Mouse (Mus musculus): ENCODE measurements around the gene Erc1. TPM values are rescaled to one million over a fixed set of nuclear protein-coding genes. Genes with fewer than 3 reads are reported as not detected.

Gene Erc1
- polyA plus RNA-seq, 1 experiment from 2014 or later = 22.1 TPM

DNA sequence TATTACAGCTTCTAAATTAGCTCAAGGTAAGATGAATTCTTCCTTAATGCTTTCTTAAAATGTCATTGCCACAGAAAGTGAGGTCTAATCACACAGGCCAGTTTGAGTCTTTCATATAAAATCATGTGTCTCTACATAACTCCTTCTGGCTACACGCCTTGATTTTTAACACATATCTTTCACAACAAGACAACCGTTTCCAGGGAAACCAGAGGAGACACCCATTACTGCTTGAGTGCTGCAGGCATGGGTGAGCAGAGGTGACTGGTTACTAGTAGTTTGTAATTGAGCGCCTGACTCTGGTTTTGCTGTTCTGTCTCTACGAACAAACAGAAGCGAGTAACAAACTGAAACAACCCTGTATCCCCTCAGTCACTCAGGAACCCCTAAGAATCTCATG is 51.7 kb downstream of the Erc1 start:
- no peak overlapping the region for H3K4me3 ChIP-seq
- H3K9me3 ChIP-seq = no peaks in the 10 kb centered on the region
- 88% methylated on average over 5 of the region's 5 CpGs for WGBS
- no peaks in the 10 kb centered on the region for H3K4me1 ChIP-seq
- no peak overlapping the region for H3K4me2 ChIP-seq
- ATAC-seq (ENCODE audit: insufficient number of reproducible peaks, low FRiP score, low TSS enrichment, low read depth) = no peak
- H3K36me3 ChIP-seq = peaks cover 4% of the 10 kb centered on the region; the same call in 1 of the 2 replicates
- no peaks in the 10 kb centered on the region for H3K27me3 ChIP-seq
- H3K27ac ChIP-seq = no peak overlapping the region
- no peak overlapping the region for H3K9ac ChIP-seq

DNA sequence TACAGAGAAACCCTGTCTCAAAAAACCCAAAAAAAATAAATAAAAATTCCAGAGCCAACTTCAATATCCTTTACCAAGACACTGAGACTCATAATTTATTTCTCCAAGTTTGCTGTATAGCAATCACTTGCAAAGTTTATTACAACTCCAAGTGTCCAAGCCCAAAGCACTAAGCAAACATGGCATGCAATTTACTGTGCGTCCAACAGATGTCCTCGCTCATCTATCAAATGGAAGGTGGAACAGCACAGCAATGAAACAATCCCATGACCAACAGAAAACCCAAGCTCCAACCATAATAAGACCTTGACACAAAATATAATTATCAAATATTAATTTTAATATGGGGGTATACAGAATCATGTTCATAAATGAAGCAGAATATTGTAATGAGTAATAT is 55.4 kb downstream of the Erc1 start:
- 50% methylated on average over 2 of the region's 2 CpGs for WGBS
- Histone ChIP-seq H3K27me3 (no peaks in the 10 kb centered on the region), H3K4me1 (no peaks in the 10 kb centered on the region), H3K4me2 (no peak overlapping the region), H3K27ac (no peak overlapping the region), H3K36me3 (peaks cover 8% of the 10 kb centered on the region), H3K9ac (no peak overlapping the region), H3K4me3 (no peak overlapping the region), H3K9me3 (no peaks in the 10 kb centered on the region)
- ATAC-seq (ENCODE audit: insufficient number of reproducible peaks, low FRiP score, low TSS enrichment, low read depth) = no peak

DNA sequence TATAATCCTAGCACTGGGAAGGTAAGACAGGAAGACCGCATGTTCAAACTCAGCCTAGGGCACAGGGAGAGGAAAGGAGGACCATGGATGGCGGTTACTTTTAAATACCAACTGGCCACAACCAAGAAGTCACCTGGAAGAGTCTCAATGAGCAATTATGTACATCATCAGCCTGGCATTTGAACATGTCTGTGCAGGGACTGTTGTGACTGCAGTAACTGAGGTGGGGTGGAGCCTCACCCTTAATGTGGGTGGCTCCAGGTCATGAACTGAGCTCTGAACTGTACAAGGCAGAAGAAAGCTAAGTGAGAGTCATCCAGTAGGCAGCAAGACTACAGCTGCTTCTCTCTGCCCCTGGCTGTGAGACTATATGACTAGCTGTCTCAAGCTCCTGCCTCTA is 65.6 kb downstream of the Erc1 start:
- Histone ChIP-seq H3K36me3 (peaks cover 4% of the 10 kb centered on the region), H3K9ac (no peak overlapping the region), H3K9me3 (no peaks in the 10 kb centered on the region), H3K27ac (no peak overlapping the region), H3K27me3 (no peaks in the 10 kb centered on the region), H3K4me2 (no peak overlapping the region), H3K4me3 (no peak overlapping the region), H3K4me1 (no peaks in the 10 kb centered on the region)
- ATAC-seq (ENCODE audit: insufficient number of reproducible peaks, low FRiP score, low TSS enrichment, low read depth) = no peak
- 80% methylated on average over 2 of the region's 2 CpGs for WGBS

DNA sequence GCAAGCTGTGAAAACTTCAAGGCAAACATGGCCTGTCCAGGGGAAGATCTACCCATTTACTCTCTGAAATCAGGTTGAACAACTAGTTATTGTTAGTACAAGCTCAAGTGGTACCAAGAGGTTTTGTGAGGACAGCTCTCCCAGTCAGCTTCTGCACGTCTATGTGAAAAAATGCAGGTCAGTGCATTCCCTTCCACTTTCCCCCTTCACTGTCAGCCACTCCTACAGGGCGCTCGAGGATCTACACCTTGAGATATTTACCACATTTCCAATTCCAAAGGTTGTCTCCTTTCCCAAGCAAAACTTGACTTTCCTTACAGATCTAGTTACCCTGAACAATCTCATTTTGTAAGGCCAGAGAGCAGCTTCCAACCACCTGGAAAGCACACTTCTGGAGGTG is 66.9 kb downstream of the Erc1 start:
- no peaks in the 10 kb centered on the region for H3K27me3 ChIP-seq
- no peak for ATAC-seq (ENCODE audit: insufficient number of reproducible peaks, low FRiP score, low TSS enrichment, low read depth)
- 70% methylated on average over 3 of the region's 3 CpGs for WGBS

DNA sequence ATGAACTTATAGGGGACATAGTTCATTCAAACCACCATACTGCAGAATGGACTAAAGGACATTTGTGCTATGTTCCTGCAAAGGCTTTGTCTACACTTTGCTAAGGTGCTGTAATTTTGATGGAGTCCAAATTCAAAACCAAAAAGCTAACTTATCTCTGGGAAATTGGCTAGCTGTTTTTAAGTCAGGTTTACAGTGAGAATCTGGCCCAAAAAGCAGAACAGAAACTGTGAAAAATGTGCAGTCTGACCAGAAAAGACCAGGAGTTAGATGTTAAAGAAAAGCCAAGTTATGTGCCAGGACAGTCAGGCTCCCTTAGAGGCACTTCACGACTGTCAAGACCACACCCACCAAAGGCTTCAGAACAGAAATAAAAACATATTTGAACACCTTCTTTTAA is 79.2 kb downstream of the Erc1 start:
- Histone ChIP-seq H3K27me3 (no peaks in the 10 kb centered on the region), H3K4me3 (no peak overlapping the region), H3K4me1 (no peaks in the 10 kb centered on the region), H3K4me2 (no peak overlapping the region), H3K9ac (no peak overlapping the region), H3K9me3 (no peaks in the 10 kb centered on the region), H3K36me3 (0 out of 2 replicates have a peak, but pooled peaks cover 7% of the 10 kb centered on the region), H3K27ac (no peak overlapping the region)
- no peak for ATAC-seq (ENCODE audit: insufficient number of reproducible peaks, low FRiP score, low TSS enrichment, low read depth)
- 64% methylated on average over 1 of the region's 1 CpGs for WGBS

More for the DNA sequence above, 66.9 kb downstream of the Erc1 start:
- no peaks in the 10 kb centered on the region for H3K9me3 ChIP-seq
- no peak overlapping the region for H3K9ac ChIP-seq
- H3K4me1 ChIP-seq = no peaks in the 10 kb centered on the region
- no peak overlapping the region for H3K4me3 ChIP-seq
- no peak overlapping the region for H3K27ac ChIP-seq
- peaks cover 4% of the 10 kb centered on the region for H3K36me3 ChIP-seq
- H3K4me2 ChIP-seq = no peak overlapping the region

DNA sequence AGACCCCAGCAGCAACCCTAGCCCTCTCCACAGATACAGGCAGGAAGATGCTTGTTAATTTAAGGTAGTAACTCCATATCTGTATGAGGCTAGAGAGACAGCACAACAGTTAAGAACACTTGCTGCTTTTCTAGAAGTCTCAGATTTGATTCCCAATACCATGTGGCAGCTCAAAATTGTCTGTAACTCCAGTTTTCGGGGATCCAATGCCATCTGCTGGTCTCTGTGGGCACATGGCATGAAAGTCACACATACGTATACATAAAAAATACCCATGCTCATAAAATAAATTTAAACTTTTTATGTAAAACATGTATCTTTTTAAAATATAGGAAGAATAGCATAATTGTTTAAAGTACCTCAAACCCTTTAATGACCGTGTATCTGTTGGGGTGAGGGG is 83.6 kb downstream of the Erc1 start:
- H3K4me1 ChIP-seq = no peaks in the 10 kb centered on the region
- no peak overlapping the region for H3K9ac ChIP-seq

DNA sequence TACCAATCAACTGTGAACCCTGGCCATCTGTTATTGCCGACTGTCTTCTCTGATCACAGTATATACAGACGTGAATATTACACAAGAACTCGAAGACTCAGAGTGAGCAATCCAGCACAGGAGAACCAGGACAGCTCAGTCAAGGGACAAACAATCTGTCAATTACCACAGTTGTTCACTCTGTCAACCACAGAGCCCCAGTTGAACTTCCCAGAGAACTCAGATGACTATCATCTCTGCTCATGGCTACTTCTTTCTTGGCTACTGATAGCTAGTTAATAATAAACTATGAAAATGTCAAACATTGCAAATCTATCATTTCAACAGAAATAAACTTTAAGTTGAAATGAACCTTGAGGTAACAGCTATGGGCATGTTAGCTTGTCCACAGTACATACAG is 88.1 kb downstream of the Erc1 start:
- Histone ChIP-seq H3K36me3 (0 out of 2 replicates have a peak, but pooled peaks cover 8% of the 10 kb centered on the region), H3K27ac (no peak overlapping the region), H3K9ac (no peak overlapping the region), H3K4me1 (no peaks in the 10 kb centered on the region), H3K4me2 (no peak overlapping the region), H3K27me3 (no peaks in the 10 kb centered on the region), H3K9me3 (no peaks in the 10 kb centered on the region), H3K4me3 (no peak overlapping the region)
- ATAC-seq (ENCODE audit: insufficient number of reproducible peaks, low FRiP score, low TSS enrichment, low read depth) = no peak
- WGBS = 87% methylated on average over 3 of the region's 3 CpGs

More for the DNA sequence above, 83.6 kb downstream of the Erc1 start:
- Histone ChIP-seq H3K27me3 (no peaks in the 10 kb centered on the region), H3K27ac (no peak overlapping the region), H3K36me3 (0 out of 2 replicates have a peak, but pooled peaks cover 8% of the 10 kb centered on the region), H3K4me3 (no peak overlapping the region), H3K4me2 (no peak overlapping the region), H3K9me3 (no peaks in the 10 kb centered on the region)
- ATAC-seq (ENCODE audit: insufficient number of reproducible peaks, low FRiP score, low TSS enrichment, low read depth) = no peak
- 82% methylated on average over 3 of the region's 3 CpGs for WGBS

DNA sequence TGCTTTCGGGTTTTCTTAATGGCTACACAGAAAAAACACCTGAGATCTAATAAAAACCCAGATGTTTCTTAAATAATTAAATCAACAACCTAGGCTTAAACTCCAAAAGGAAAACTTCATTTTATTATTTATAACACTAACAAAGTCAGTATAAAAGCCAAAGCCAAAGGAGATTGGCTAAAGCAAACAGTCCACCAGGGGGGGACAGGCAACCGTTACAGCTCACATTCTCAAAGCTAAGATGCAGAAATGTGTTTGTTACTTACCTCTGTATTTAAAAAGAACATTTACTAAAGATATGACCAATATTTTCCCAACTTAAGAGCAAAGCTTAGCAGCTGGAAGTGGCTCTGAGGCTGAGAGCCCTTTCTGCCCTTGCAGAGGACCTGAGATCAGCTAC is 89.5 kb downstream of the Erc1 start:
- ATAC-seq (ENCODE audit: insufficient number of reproducible peaks, low FRiP score, low TSS enrichment, low read depth) = no peak
- H3K9ac ChIP-seq = no peak overlapping the region
- WGBS = 70% methylated on average over 2 of the region's 2 CpGs
- H3K27me3 ChIP-seq = no peaks in the 10 kb centered on the region
- H3K9me3 ChIP-seq = no peaks in the 10 kb centered on the region
- 0 out of 2 replicates have a peak, but pooled peaks cover 4% of the 10 kb centered on the region for H3K36me3 ChIP-seq
- H3K4me3 ChIP-seq = no peak overlapping the region
- H3K4me1 ChIP-seq = no peaks in the 10 kb centered on the region
- H3K27ac ChIP-seq = no peak overlapping the region
- no peak overlapping the region for H3K4me2 ChIP-seq

DNA sequence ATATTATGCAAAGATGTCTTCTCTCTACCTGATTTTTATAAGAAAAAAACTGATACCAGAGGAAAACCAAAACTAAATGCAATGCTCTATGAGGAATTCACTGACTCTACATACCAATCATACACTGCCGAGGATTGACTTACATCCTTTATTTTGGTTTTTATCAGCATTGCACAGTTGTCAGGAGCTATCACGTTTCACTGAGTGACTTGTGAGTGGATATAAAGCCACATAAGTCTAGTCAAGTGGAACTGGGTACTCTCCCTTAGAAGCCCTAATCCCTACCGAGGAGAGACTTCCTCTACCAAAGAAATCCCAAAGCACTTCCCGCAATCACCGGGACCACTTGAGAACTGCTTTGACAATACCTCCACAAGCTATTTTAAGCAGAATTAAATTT is 90.2 kb downstream of the Erc1 start:
- ATAC-seq (ENCODE audit: insufficient number of reproducible peaks, low FRiP score, low TSS enrichment, low read depth) = no peak

DNA sequence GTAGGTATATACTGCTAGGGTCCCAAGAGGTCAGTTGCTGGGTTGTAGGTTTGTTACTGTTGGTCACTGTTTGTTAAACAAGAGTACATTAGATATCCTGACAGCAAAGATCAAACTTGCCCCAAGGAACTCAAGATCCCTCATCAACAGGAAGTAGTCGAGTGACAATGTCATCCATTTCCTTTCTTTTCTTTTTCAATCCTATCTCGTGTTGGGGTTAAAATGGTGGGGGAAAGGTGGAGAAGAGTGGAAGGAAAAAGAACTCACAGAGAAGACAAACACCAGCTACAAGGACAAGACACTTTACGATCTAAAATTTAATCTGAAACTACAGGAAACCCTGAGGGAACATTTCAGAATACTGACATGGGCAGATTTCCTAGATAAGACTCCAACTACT is 92.1 kb downstream of the Erc1 start:
- WGBS = 60% methylated on average over 3 of the region's 3 CpGs
- ATAC-seq (ENCODE audit: insufficient number of reproducible peaks, low FRiP score, low TSS enrichment, low read depth) = no peak

More for the DNA sequence above, 90.2 kb downstream of the Erc1 start:
- H3K36me3 ChIP-seq = peaks cover 7% of the 10 kb centered on the region; the same call in 1 of the 2 replicates
- H3K4me3 ChIP-seq = no peak overlapping the region
- 68% methylated on average over 5 of the region's 5 CpGs for WGBS
- H3K4me2 ChIP-seq = no peak overlapping the region
- H3K9me3 ChIP-seq = no peaks in the 10 kb centered on the region
- H3K4me1 ChIP-seq = no peaks in the 10 kb centered on the region
- H3K9ac ChIP-seq = no peak overlapping the region
- no peaks in the 10 kb centered on the region for H3K27me3 ChIP-seq
- no peak overlapping the region for H3K27ac ChIP-seq

DNA sequence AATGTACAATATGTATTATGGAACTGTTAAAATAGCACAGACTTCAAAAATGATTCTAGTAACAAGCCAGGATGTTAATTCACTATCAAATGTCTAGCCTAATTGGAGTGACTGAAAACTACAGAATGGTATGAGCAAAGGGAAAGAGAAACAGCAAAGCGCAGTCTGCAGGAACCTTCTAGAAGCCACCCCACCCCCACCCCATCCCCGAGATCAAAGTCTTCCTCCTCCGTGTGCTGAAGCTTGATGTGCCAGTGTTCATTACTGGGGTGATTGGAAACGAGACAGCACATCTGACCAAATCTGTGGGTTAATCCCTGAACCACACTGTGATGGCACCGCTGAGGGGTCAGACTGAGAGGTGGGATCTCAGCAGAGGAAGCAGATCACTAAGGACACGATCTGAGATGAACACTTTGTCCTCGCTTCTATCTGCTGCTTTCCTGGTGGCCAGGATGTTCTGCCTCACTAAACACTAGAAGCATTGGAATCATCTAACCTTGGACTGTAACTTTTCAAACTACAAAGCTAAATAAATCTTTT is 98.8 kb downstream of the Erc1 start:
- Histone ChIP-seq H3K4me1 (no peaks in the 10 kb centered on the region), H3K4me2 (no peak overlapping the region), H3K4me3 (no peak overlapping the region), H3K27me3 (no peaks in the 10 kb centered on the region), H3K9ac (no peak overlapping the region), H3K36me3 (peaks cover 30% of the 10 kb centered on the region), H3K9me3 (no peaks in the 10 kb centered on the region), H3K27ac (no peak overlapping the region)
- 82% methylated on average over 7 of the region's 7 CpGs for WGBS
- no peak for ATAC-seq (ENCODE audit: insufficient number of reproducible peaks, low FRiP score, low TSS enrichment, low read depth)

More for the DNA sequence above, 92.1 kb downstream of the Erc1 start:
- Histone ChIP-seq H3K27me3 (no peaks in the 10 kb centered on the region), H3K4me2 (no peak overlapping the region), H3K4me1 (no peaks in the 10 kb centered on the region), H3K9me3 (no peaks in the 10 kb centered on the region), H3K9ac (no peak overlapping the region), H3K27ac (no peak overlapping the region), H3K4me3 (no peak overlapping the region), H3K36me3 (peaks cover 12% of the 10 kb centered on the region; the same call in 1 of the 2 replicates)

DNA sequence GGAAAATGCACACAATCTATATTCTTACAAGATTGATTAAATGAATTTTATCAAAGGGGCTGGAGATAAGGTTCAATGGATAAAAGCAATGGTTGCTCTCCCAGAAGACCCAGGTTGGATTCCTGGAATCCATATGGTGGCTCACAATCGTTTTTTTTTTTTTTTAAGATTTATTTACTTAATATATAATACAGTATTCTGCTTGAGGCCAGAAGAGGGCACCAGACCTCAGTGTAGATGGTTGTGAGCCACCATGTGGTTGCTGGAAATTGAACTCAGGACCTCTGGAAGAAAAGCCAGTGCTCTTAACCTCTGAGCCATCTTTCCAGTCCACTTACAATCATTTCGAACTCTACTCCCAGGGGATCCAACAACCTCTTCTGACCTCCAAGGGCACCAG is 106.1 kb downstream of the Erc1 start:
- Histone ChIP-seq H3K9ac (no peak overlapping the region), H3K4me3 (no peak overlapping the region), H3K27me3 (no peaks in the 10 kb centered on the region), H3K4me2 (no peak overlapping the region), H3K36me3 (peaks cover 14% of the 10 kb centered on the region), H3K9me3 (no peaks in the 10 kb centered on the region), H3K4me1 (no peaks in the 10 kb centered on the region), H3K27ac (no peak overlapping the region)
- WGBS = 78% methylated on average over 2 of the region's 2 CpGs
- ATAC-seq (ENCODE audit: insufficient number of reproducible peaks, low FRiP score, low TSS enrichment, low read depth) = no peak

DNA sequence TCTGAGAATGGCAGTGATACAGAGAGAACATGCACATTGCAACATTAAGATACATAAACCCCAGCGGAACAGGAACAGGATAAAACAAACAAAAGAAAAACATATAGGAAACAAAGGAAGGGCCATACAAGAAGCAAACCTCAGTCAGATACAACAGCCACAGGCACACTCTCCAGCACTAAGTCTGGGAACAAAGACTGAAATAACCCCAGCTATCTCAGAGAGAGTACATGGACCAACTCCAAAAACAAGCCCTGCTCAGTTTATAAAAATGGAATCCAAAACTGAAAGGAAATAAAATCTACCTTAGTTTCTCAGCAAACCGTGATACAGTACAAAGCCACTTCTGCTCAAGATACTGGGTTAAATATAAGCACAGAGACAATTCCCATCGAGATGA is 107.4 kb downstream of the Erc1 start:
- no peaks in the 10 kb centered on the region for H3K27me3 ChIP-seq
- no peak overlapping the region for H3K9ac ChIP-seq
- no peak for ATAC-seq (ENCODE audit: insufficient number of reproducible peaks, low FRiP score, low TSS enrichment, low read depth)
- no peak overlapping the region for H3K27ac ChIP-seq
- H3K4me1 ChIP-seq = no peaks in the 10 kb centered on the region
- H3K36me3 ChIP-seq = peaks cover 14% of the 10 kb centered on the region
- H3K4me2 ChIP-seq = no peak overlapping the region
- WGBS = 88% methylated on average over 3 of the region's 3 CpGs
- no peak overlapping the region for H3K4me3 ChIP-seq
- no peaks in the 10 kb centered on the region for H3K9me3 ChIP-seq
